Mouse (Mus musculus) kidney, embryonic 14.5 days (tissue): ENCODE results near the gene Nfib. TPM values are rescaled to one million over a fixed set of nuclear protein-coding genes. Genes with fewer than 3 reads are reported as not detected.

Source experiments
- ATAC-seq: fragments of 200-750 bp; cut with Nextera tagmentation; 2 replicates; pipeline ENCODE4 v1.8.0; 2017; ENCODE audit warnings: moderate number of reproducible peaks, mild to moderate bottlenecking, moderate TSS enrichment, moderate library complexity; ENCODE audit not compliant: low FRiP score, low TSS enrichment
- H3K27ac ChIP-seq: fragments of 300-500 bp; sonication (generic); 2 replicates; pipeline ENCODE4 v1.5.1; 2014; ENCODE audit warnings: low read depth, mild to moderate bottlenecking, low read length, moderate library complexity, mixed read lengths
- H3K27me3 ChIP-seq: fragments of 300-500 bp; sonication (generic); 2 replicates; pipeline ENCODE4 v1.6.1; 2014; ENCODE audit warnings: mild to moderate bottlenecking, low read length; ENCODE audit not compliant: control insufficient read depth, insufficient read depth
- H3K36me3 ChIP-seq: fragments of 300-500 bp; sonication (generic); 2 replicates; pipeline ENCODE4 v1.6.1; 2014; ENCODE audit warnings: low read length, mixed read lengths; ENCODE audit not compliant: control insufficient read depth, insufficient read depth
- H3K4me1 ChIP-seq: fragments of 300-500 bp; sonication (generic); 2 replicates; pipeline ENCODE4 v1.6.1; 2014; ENCODE audit warnings: low read length, mixed read lengths; ENCODE audit not compliant: control insufficient read depth, insufficient read depth
- H3K4me2 ChIP-seq: fragments of 300-500 bp; sonication (generic); replicated peaks from 2 replicates; pipeline ENCODE4 v1.6.1; 2014; ENCODE audit warnings: low read depth, mild to moderate bottlenecking, low read length
- H3K4me3 ChIP-seq: fragments of 300-500 bp; sonication (generic); 2 replicates; pipeline ENCODE4 v1.5.1; 2014; ENCODE audit warnings: mild to moderate bottlenecking, low read length
- H3K9ac ChIP-seq: fragments of 300-500 bp; sonication (generic); 2 replicates; pipeline ENCODE4 v1.6.1; 2014; ENCODE audit warnings: low read depth, mild to moderate bottlenecking, low read length, moderate library complexity
- H3K9me3 ChIP-seq: fragments of 300-500 bp; sonication (generic); 2 replicates; pipeline ENCODE4 v1.6.1; 2016; ENCODE audit warnings: low read length; ENCODE audit not compliant: control insufficient read depth
- WGBS: fragments of 180-500 bp; shearing (Covaris S2); extraction: QIAGEN DNeasy Blood & Tissue Kit; methylation state at CpG from one replicate; pipeline ENCODE4 v1.1.7; 2014; 5-methylcytosine and 5-hydroxymethylcytosine counted together
- polyA plus RNA-seq: library from polyadenylated mRNA; unstranded; fragments of >200 nt; fragmentation: Nextera tagmentation; extraction: Ambion mirVana; gene quantifications from 2 replicates; pipeline ENCODE4 v1.2.1, GENCODE M21; 2014

The Nfib gene
- polyA plus RNA-seq, 1 experiment from 2014 or later = 36.0 TPM

DNA sequence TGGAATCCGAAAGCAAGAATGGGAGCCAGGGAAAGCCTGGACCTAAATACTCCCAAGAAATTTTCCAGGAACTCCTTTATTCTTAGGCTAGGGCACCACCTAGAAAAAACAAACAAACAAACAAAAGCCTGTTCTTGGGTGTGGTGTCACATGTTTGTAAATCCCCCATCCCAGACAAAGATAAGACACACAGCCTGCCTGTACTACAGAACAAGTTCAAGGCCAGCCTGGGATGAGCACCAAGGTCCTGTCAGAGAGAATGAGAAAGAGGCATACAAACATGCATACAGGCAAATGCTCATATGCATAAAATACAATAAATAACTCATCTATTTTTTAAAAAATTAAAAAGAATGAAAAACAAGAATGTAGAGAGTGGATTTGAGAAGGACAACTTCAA, 315.7 kb downstream of the Nfib start:
- 97% methylated on average over 1 of the region's 1 CpGs for WGBS
- no peak overlapping the region for H3K4me2 ChIP-seq
- no peak overlapping the region for H3K27ac ChIP-seq
- ATAC-seq = no peak
- no peaks in the 10 kb centered on the region for H3K9me3 ChIP-seq
- H3K4me3 ChIP-seq = no peak overlapping the region
- no peaks in the 10 kb centered on the region for H3K36me3 ChIP-seq
- H3K9ac ChIP-seq = no peak overlapping the region
- 0 out of 2 replicates have a peak, but pooled peaks cover 4% of the 10 kb centered on the region for H3K4me1 ChIP-seq
- H3K27me3 ChIP-seq = no peaks in the 10 kb centered on the region

DNA sequence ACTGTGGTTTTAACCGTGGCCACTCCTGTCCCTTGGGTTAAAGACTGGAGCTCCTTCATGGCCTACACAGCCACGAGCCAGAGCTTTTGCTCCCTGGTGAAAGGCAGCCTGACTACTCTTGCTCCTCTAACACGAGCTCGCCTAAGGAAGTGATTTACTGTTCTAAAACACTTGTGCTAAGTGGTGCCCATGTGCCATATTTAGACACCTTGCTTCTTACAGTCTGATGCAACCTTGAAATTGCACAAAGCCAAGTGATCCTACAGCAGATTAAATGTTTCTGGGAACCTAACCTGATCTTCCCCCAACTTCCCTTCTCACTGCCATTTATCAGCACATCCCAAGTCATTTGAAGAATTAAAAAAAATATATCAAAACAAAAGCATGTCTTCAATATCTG, 317.9 kb downstream of the Nfib start:
- no peaks in the 10 kb centered on the region for H3K36me3 ChIP-seq
- no peaks in the 10 kb centered on the region for H3K27me3 ChIP-seq
- H3K4me1 ChIP-seq = 0 out of 2 replicates have a peak, but pooled peaks cover 4% of the 10 kb centered on the region
- ATAC-seq = no peak
- no peak overlapping the region for H3K4me3 ChIP-seq
- H3K27ac ChIP-seq = no peak overlapping the region
- no peaks in the 10 kb centered on the region for H3K9me3 ChIP-seq
- H3K4me2 ChIP-seq = no peak overlapping the region
- 77% methylated on average over 4 of the region's 4 CpGs for WGBS
- H3K9ac ChIP-seq = no peak overlapping the region

DNA sequence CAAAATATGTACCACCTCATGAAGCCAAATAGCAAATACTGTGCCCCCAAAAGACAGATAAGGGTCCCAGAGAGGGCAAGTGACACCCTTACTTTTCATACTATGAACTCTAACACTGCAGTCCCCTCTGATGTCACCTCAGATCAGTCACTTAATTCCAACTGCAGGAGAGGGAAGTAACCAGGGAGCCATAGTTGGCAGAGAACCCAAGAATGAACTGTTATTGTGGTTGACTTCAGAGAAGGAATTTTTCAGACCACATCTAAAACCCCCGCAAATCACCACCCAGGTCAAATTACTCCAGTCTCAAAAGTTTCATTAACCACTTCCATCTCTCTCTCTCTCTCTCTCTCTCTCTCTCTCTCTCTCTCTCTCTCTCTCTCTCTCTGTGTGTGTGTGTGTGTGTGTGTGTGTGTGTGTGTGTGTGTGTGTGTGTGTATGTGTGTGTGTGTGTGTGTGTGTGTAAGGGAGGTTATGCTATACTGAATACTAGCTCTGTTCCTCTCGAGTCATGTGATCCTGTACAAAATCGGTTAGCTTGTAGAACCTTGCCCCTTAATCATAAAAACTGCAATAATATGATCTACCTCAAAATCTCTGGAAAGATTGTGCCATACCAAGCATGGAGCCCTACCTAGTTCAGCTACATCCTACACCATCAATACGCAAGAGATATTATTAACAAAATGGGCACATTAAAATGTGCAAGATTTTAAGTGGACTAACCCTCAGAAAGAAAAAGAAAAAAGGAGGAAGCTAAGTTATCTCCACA, 319.1 kb downstream of the Nfib start:
- no peaks in the 10 kb centered on the region for H3K9me3 ChIP-seq
- WGBS = 76% methylated on average over 4 of the region's 4 CpGs

DNA sequence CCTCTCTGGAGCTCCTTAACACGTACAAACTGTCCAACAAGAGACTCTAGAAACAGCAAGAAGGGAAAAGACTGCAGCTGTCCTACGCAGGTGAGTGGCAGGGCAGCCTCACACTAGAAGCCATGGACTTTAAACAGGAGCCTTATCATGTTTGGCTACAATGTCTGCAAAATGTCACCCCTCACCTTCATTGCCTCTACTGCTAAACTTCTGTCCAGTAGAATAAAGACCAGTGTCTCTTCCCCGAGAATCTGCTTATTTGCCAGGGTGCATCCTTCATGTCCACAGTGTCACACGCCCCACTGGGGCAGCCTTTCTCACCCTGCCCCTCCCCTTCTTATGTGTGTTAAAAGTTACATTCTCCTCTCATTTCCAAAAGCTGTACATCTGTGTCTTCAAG, 319.9 kb downstream of the Nfib start:
- no peak overlapping the region for H3K27ac ChIP-seq
- H3K36me3 ChIP-seq = no peaks in the 10 kb centered on the region
- no peak overlapping the region for H3K9ac ChIP-seq
- 0 out of 2 replicates have a peak, but pooled peaks cover 4% of the 10 kb centered on the region for H3K4me1 ChIP-seq
- ATAC-seq = no peak
- 77% methylated on average over 4 of the region's 4 CpGs for WGBS
- no peaks in the 10 kb centered on the region for H3K27me3 ChIP-seq
- H3K4me2 ChIP-seq = no peak overlapping the region
- no peak overlapping the region for H3K4me3 ChIP-seq
- no peaks in the 10 kb centered on the region for H3K9me3 ChIP-seq

More for the DNA sequence above, 319.1 kb downstream of the Nfib start:
- no peaks in the 10 kb centered on the region for H3K36me3 ChIP-seq
- ATAC-seq = no peak
- no peak overlapping the region for H3K9ac ChIP-seq
- H3K4me1 ChIP-seq = 0 out of 2 replicates have a peak, but pooled peaks cover 4% of the 10 kb centered on the region
- H3K4me3 ChIP-seq = no peak overlapping the region
- no peak overlapping the region for H3K4me2 ChIP-seq
- no peak overlapping the region for H3K27ac ChIP-seq
- no peaks in the 10 kb centered on the region for H3K27me3 ChIP-seq

DNA sequence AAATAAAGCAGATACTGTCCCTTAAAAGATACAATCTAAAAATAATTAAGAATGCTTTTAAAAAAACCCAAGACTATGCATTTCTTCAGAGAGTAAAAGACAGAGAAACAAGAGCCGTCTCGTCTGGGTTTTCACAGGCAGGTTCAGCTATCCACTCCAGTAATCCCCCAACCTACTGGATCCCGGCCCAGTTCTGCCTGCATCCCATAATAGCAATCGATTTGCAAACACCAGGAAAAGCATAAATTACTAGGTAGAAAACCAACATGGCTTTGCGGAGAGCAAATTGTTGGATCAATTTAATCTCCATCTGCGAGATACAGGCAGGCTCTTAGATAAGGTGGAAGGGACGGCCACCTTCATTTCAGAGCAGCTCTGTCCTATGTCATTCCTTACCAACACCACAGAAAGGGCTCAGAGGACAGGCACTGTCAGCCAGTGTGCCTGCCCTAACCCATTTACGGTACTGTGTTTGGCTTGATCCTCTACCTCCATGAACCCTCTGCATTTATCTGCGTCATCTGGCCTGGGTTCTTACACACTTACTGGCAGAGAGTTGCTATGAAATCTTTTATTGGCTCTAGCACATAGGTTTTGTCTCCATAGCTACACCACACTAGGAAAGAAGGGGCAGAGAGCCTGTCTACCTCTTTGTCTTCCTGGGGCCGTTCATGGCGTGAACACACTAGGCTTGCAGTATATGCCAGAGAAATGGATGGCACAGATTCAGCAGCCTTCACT, 321.4 kb downstream of the Nfib start:
- no peak overlapping the region for H3K4me2 ChIP-seq
- H3K4me3 ChIP-seq = no peak overlapping the region
- no peak overlapping the region for H3K9ac ChIP-seq
- WGBS = 81% methylated on average over 11 of the region's 11 CpGs
- H3K9me3 ChIP-seq = no peaks in the 10 kb centered on the region
- H3K27ac ChIP-seq = no peak overlapping the region
- H3K27me3 ChIP-seq = no peaks in the 10 kb centered on the region
- 0 out of 2 replicates have a peak, but pooled peaks cover 4% of the 10 kb centered on the region for H3K4me1 ChIP-seq
- H3K36me3 ChIP-seq = no peaks in the 10 kb centered on the region
- ATAC-seq = no peak

DNA sequence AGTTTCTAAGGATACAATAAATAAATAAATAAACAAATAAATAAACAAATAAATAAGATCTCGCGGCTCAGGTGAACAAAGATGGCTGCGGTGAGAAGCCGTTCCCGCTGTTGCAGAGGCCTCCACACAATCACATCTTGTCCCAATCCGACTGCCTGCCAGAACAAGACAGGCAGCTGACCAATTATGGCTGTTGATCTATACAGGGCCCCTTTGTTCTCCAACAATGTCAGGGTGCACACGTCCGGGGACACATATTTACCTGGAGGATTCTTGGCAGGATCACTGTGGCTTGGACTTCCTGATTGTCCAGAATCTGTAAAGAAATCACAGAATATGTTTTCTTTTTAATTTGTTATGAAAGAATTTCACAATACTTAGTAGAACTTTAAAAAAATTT, 322.2 kb downstream of the Nfib start:
- no peaks in the 10 kb centered on the region for H3K36me3 ChIP-seq
- no peak for ATAC-seq
- no peak overlapping the region for H3K9ac ChIP-seq
- no peaks in the 10 kb centered on the region for H3K9me3 ChIP-seq
- H3K4me2 ChIP-seq = no peak overlapping the region
- 0 out of 2 replicates have a peak, but pooled peaks cover 4% of the 10 kb centered on the region for H3K4me1 ChIP-seq
- no peaks in the 10 kb centered on the region for H3K27me3 ChIP-seq
- no peak overlapping the region for H3K4me3 ChIP-seq
- WGBS = 87% methylated on average over 8 of the region's 8 CpGs
- no peak overlapping the region for H3K27ac ChIP-seq

DNA sequence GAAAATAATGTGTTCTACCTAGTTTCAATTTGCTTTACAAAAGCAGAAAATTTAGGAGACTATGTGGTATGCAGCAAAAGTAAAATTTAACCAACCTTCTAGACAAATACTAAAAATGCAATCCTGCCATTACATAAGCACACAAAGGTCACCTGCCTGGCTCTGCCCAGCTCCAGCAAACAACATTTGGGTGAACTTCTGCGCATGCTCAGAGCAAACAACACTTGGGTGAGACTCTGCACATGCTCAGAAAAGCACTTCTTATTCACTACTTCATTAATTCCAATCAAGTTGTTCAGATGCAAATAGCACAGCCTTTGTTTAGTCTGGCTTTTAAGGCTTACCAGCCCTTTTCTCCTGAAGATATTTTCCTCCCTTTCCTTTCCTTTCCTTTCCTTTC, 323.8 kb downstream of the Nfib start:
- Histone ChIP-seq H3K4me2 (no peak overlapping the region), H3K9me3 (no peaks in the 10 kb centered on the region), H3K9ac (no peak overlapping the region), H3K27ac (no peak overlapping the region), H3K36me3 (no peaks in the 10 kb centered on the region), H3K4me1 (0 out of 2 replicates have a peak, but pooled peaks cover 1% of the 10 kb centered on the region), H3K4me3 (no peak overlapping the region), H3K27me3 (no peaks in the 10 kb centered on the region)
- ATAC-seq = no peak
- 79% methylated on average over 1 of the region's 1 CpGs for WGBS

DNA sequence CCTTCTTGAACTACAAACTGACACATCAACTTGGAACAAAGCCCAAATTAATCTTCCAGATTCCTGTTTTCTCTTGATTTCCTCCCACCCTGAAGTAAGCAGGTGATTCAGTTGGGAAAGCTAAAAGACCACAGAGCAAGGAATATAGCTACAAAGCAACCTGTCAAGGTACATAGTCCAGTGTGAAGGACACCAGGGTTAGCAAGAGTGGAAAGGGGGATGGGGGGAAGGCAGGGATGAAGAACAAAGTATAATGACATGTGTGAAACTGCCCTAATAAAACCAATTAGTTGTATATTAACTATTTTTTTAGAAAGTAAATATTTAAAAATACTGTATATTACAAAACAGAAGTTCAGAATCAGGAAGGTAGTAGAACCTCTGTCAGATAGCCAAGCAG, 325.0 kb downstream of the Nfib start:
- H3K4me2 ChIP-seq = no peak overlapping the region
- H3K36me3 ChIP-seq = no peaks in the 10 kb centered on the region
- no peak for ATAC-seq

DNA sequence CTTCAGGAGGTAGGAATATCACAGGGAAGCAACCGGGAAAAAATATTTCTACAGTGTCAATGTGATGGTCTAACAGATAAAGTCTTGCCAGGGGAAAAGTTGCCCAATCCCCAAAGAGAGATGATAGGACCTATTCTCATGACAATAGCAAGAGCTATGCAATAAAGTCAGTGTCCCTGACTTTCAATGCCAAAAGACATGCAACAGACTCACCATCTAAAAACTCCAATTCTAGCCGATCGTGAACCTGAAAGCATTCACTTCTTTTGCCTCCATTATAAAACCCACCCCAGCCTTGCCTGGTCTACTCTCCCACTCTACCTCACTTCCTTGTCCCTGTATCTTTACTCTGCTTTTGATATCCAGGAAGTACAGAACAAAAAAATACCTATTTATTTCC, 327.5 kb downstream of the Nfib start:
- 95% methylated on average over 3 of the region's 3 CpGs for WGBS
- H3K4me1 ChIP-seq = no peaks in the 10 kb centered on the region
- H3K27ac ChIP-seq = no peak overlapping the region
- no peak overlapping the region for H3K4me3 ChIP-seq
- no peaks in the 10 kb centered on the region for H3K36me3 ChIP-seq
- H3K27me3 ChIP-seq = no peaks in the 10 kb centered on the region
- H3K4me2 ChIP-seq = no peak overlapping the region
- no peak for ATAC-seq
- no peaks in the 10 kb centered on the region for H3K9me3 ChIP-seq
- no peak overlapping the region for H3K9ac ChIP-seq

More for the DNA sequence above, 325.0 kb downstream of the Nfib start:
- no peaks in the 10 kb centered on the region for H3K9me3 ChIP-seq
- no peak overlapping the region for H3K27ac ChIP-seq
- H3K27me3 ChIP-seq = no peaks in the 10 kb centered on the region
- no peak overlapping the region for H3K9ac ChIP-seq
- H3K4me1 ChIP-seq = no peaks in the 10 kb centered on the region
- no peak overlapping the region for H3K4me3 ChIP-seq
